Mouse (Mus musculus): ENCODE data around the gene Cep128. TPM values are rescaled to one million over a fixed set of nuclear protein-coding genes. Genes with fewer than 3 reads are reported as not detected.

Gene Cep128
- total and polyA plus RNA-seq, 2 experiments, result 0.67 to 1.2 TPM

GRCm38 (mm10) chr12:91305038-91305437, 79.2 kb downstream of the Cep128 start:
- Histone ChIP-seq H3K4me1 (ENCODE audit: control insufficient read depth, insufficient read depth, low read length) (no peaks in the 10 kb centered on the region), H3K4me3 (ENCODE audit: insufficient read depth, low read depth, low read length) (no peak overlapping the region), H3K36me3 (ENCODE audit: control insufficient read depth, insufficient read depth, low read length) (no peaks in the 10 kb centered on the region), H3K27me3 (ENCODE audit: control insufficient read depth, insufficient read depth, low read length) (no peaks in the 10 kb centered on the region), H3K79me2 (ENCODE audit: control insufficient read depth, insufficient read depth, low read length) (no peaks in the 10 kb centered on the region), H3K27ac (replicated peaks; ENCODE audit: insufficient read depth, low read depth, low read length) (no peak overlapping the region), H3K9ac (ENCODE audit: low read depth, low read length) (no peak overlapping the region)
- no peak for DNase-seq (ENCODE audit: extremely low read depth, low read depth, low spot score)
- 89% methylated on average over 5 of the region's 5 CpGs for WGBS
- TF ChIP-seq POLR2A (IDR thresholded peaks at IDR 0.05; ENCODE audit: extremely low read depth, insufficient read depth, low read length), result no peak
- no peak for TF ChIP-seq CTCF (IDR thresholded peaks at IDR 0.05; ENCODE audit: low read depth, low read length)

GRCm38 (mm10) chr12:91298700-91299099, 85.5 kb downstream of the Cep128 start:
- no peak overlapping the region for H3K9ac ChIP-seq (ENCODE audit: low read depth, low read length)
- no peak overlapping the region for H3K27ac ChIP-seq (replicated peaks; ENCODE audit: insufficient read depth, low read depth, low read length)
- H3K27me3 ChIP-seq (ENCODE audit: control insufficient read depth, insufficient read depth, low read length), result no peaks in the 10 kb centered on the region
- TF ChIP-seq CTCF (IDR thresholded peaks at IDR 0.05; ENCODE audit: low read depth, low read length), result no peak
- no peak overlapping the region for H3K4me3 ChIP-seq (ENCODE audit: insufficient read depth, low read depth, low read length)
- H3K4me1 ChIP-seq (ENCODE audit: control insufficient read depth, insufficient read depth, low read length), result no peaks in the 10 kb centered on the region
- WGBS, result 98% methylated on average over 6 of the region's 6 CpGs
- no peak for DNase-seq (ENCODE audit: extremely low read depth, low read depth, low spot score)
- H3K79me2 ChIP-seq (ENCODE audit: control insufficient read depth, insufficient read depth, low read length), result no peaks in the 10 kb centered on the region
- H3K36me3 ChIP-seq (ENCODE audit: control insufficient read depth, insufficient read depth, low read length), result peaks cover 3% of the 10 kb centered on the region; the same call in 1 of the 2 replicates

- WGBS, result 94% methylated on average over 7 of the region's 7 CpGs
- no peak for DNase-seq (ENCODE audit: extremely low read depth, low read depth, low spot score)
- peaks cover 3% of the 10 kb centered on the region; the same call in 1 of the 2 replicates for H3K36me3 ChIP-seq (ENCODE audit: control insufficient read depth, insufficient read depth, low read length)
- no peaks in the 10 kb centered on the region for H3K27me3 ChIP-seq (ENCODE audit: control insufficient read depth, insufficient read depth, low read length)
- H3K4me1 ChIP-seq (ENCODE audit: control insufficient read depth, insufficient read depth, low read length), result no peaks in the 10 kb centered on the region
- no peak overlapping the region for H3K9ac ChIP-seq (ENCODE audit: low read depth, low read length)
- no peaks in the 10 kb centered on the region for H3K79me2 ChIP-seq (ENCODE audit: control insufficient read depth, insufficient read depth, low read length)
- H3K4me3 ChIP-seq (ENCODE audit: insufficient read depth, low read depth, low read length), result no peak overlapping the region
- TF ChIP-seq CTCF (IDR thresholded peaks at IDR 0.05; ENCODE audit: low read depth, low read length) (no peak), POLR2A (IDR thresholded peaks at IDR 0.05; ENCODE audit: extremely low read depth, insufficient read depth, low read length) (no peak)
- H3K27ac ChIP-seq (replicated peaks; ENCODE audit: insufficient read depth, low read depth, low read length), result no peak overlapping the region
Observed at GRCm38 (mm10) chr12:91295870-91296269, 88.3 kb downstream of the Cep128 start.

GRCm38 (mm10) chr12:91295436-91295835, 88.8 kb downstream of the Cep128 start:
- Histone ChIP-seq H3K4me3 (ENCODE audit: insufficient read depth, low read depth, low read length) (no peak overlapping the region), H3K27me3 (ENCODE audit: control insufficient read depth, insufficient read depth, low read length) (no peaks in the 10 kb centered on the region), H3K4me1 (ENCODE audit: control insufficient read depth, insufficient read depth, low read length) (no peaks in the 10 kb centered on the region), H3K9ac (ENCODE audit: low read depth, low read length) (no peak overlapping the region), H3K79me2 (ENCODE audit: control insufficient read depth, insufficient read depth, low read length) (no peaks in the 10 kb centered on the region), H3K27ac (replicated peaks; ENCODE audit: insufficient read depth, low read depth, low read length) (no peak overlapping the region), H3K36me3 (ENCODE audit: control insufficient read depth, insufficient read depth, low read length) (peaks cover 3% of the 10 kb centered on the region; the same call in 1 of the 2 replicates)
- 97% methylated on average over 3 of the region's 3 CpGs for WGBS
- no peak for DNase-seq (ENCODE audit: extremely low read depth, low read depth, low spot score)
- TF ChIP-seq POLR2A (IDR thresholded peaks at IDR 0.05; ENCODE audit: extremely low read depth, insufficient read depth, low read length) (no peak), CTCF (IDR thresholded peaks at IDR 0.05; ENCODE audit: low read depth, low read length) (no peak)

GRCm38 (mm10) chr12:91273936-91274335, 110.3 kb downstream of the Cep128 start:
- Histone ChIP-seq H3K27ac (replicated peaks; ENCODE audit: insufficient read depth, low read depth, low read length) (no peak overlapping the region), H3K27me3 (ENCODE audit: control insufficient read depth, insufficient read depth, low read length) (no peaks in the 10 kb centered on the region), H3K4me3 (ENCODE audit: insufficient read depth, low read depth, low read length) (no peak overlapping the region), H3K4me1 (ENCODE audit: control insufficient read depth, insufficient read depth, low read length) (no peaks in the 10 kb centered on the region), H3K9ac (ENCODE audit: low read depth, low read length) (no peak overlapping the region), H3K79me2 (ENCODE audit: control insufficient read depth, insufficient read depth, low read length) (no peaks in the 10 kb centered on the region), H3K36me3 (ENCODE audit: control insufficient read depth, insufficient read depth, low read length) (no peaks in the 10 kb centered on the region)
- TF ChIP-seq POLR2A (IDR thresholded peaks at IDR 0.05; ENCODE audit: extremely low read depth, insufficient read depth, low read length) (no peak), CTCF (IDR thresholded peaks at IDR 0.05; ENCODE audit: low read depth, low read length) (no peak)
- 92% methylated on average over 2 of the region's 2 CpGs for WGBS
- DNase-seq (ENCODE audit: extremely low read depth, low read depth, low spot score), result no peak

- H3K4me1 ChIP-seq (ENCODE audit: control insufficient read depth, insufficient read depth, low read length), result no peaks in the 10 kb centered on the region
- H3K27ac ChIP-seq (replicated peaks; ENCODE audit: insufficient read depth, low read depth, low read length), result no peak overlapping the region
- 95% methylated on average over 2 of the region's 2 CpGs for WGBS
- no peaks in the 10 kb centered on the region for H3K27me3 ChIP-seq (ENCODE audit: control insufficient read depth, insufficient read depth, low read length)
- no peak overlapping the region for H3K4me3 ChIP-seq (ENCODE audit: insufficient read depth, low read depth, low read length)
- H3K9ac ChIP-seq (ENCODE audit: low read depth, low read length), result no peak overlapping the region
- no peaks in the 10 kb centered on the region for H3K36me3 ChIP-seq (ENCODE audit: control insufficient read depth, insufficient read depth, low read length)
- DNase-seq (ENCODE audit: extremely low read depth, low read depth, low spot score), result no peak
- TF ChIP-seq POLR2A (IDR thresholded peaks at IDR 0.05; ENCODE audit: extremely low read depth, insufficient read depth, low read length) (no peak), CTCF (IDR thresholded peaks at IDR 0.05; ENCODE audit: low read depth, low read length) (no peak)
- no peaks in the 10 kb centered on the region for H3K79me2 ChIP-seq (ENCODE audit: control insufficient read depth, insufficient read depth, low read length)
Observed at GRCm38 (mm10) chr12:91269634-91270033, 114.6 kb downstream of the Cep128 start.
